Mouse (Mus musculus) erythroblast, embryonic 14.5 days (primary cell): ENCODE results near the gene Trpd52l3. TPM values are rescaled to one million over a fixed set of nuclear protein-coding genes. Genes with fewer than 3 reads are reported as not detected.
"Not testable (repeated sequence)": the region's sequence is repeated elsewhere in the genome, so short reads cannot be mapped to it uniquely, and the experiment has no call there.

Experiments
- H3K27me3 ChIP-seq: 2 replicates; pipeline ENCODE4 v1.6.1; 2012; ENCODE audit warnings: inconsistent platforms; ENCODE audit not compliant: control insufficient read depth
- H3K36me3 ChIP-seq: 2 replicates; pipeline ENCODE4 v1.6.1; 2012; ENCODE audit warnings: mild to moderate bottlenecking, inconsistent platforms; ENCODE audit not compliant: control insufficient read depth
- H3K4me1 ChIP-seq: 2 replicates; pipeline ENCODE4 v1.6.1; 2012; ENCODE audit warnings: inconsistent platforms; ENCODE audit not compliant: control insufficient read depth
- H3K4me3 ChIP-seq: replicated peaks from 2 replicates; pipeline ENCODE3; 2012; ENCODE audit warnings: moderate library complexity, mild to moderate bottlenecking, inconsistent platforms
- H3K9me3 ChIP-seq: 2 replicates; pipeline ENCODE4 v1.6.1; 2012; ENCODE audit warnings: low read length, inconsistent platforms, mixed read lengths; ENCODE audit not compliant: control insufficient read depth
- GATA1 ChIP-seq: IDR thresholded peaks from 2 replicates; pipeline ENCODE4 v1.6.1; 2012; ENCODE audit warnings: low read length, inconsistent platforms, mixed read lengths
- TAL1 ChIP-seq: IDR thresholded peaks from 3 replicates; pipeline ENCODE4 v1.6.1; 2012; ENCODE audit warnings: low read length, inconsistent platforms, mixed read lengths
- polyA plus RNA-seq: library from polyadenylated mRNA; stranded (reverse); fragments of >175 nt; gene quantifications from 2 replicates; pipeline ENCODE4 v1.2.3, GENCODE M21; 2012

The Trpd52l3 gene
- polyA plus RNA-seq, 1 experiment, result not detected

DNA sequence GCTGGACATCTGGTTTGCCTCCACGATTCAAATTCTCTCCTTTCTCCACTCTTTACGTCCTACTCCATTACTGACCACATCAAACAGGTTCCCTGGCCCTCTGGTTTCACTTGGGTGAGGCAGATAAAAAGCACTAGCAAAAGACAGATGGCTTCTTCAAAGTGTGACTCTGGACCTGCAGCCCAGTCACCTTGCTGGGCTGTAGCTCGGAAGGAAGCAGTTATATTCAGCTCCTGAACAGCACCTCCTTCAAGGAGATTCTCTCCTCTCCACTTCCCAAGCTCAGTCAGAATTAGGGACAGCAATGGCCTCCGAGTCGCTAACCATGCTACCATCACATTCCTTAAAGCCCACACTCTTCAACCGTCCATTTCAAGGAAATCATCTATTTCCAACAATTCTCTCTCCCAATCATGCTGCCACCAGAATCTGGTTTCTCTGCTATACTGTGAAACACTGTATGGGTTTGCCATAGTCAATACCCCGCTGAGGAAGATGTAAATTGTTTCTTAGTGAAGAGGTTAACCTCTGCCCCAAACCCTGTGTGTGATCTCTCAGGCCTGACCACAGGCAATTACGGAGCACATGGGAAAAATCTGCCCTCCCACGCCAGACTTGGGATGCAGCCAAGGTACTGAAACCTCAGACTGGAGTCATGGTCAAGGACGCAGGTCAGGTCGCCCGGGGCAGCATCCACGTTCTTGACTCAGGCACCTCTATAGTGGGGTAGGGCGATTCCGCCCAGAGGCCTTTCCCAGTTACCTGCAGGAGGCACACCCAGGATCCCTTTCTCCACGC lies 19.2 kb upstream of the Trpd52l3 start:
- H3K4me1 ChIP-seq, result no peaks in the 10 kb centered on the region
- H3K27me3 ChIP-seq, result no peaks in the 10 kb centered on the region
- TF ChIP-seq GATA1, result no peak
- TF ChIP-seq TAL1, result no peak
- no peaks in the 10 kb centered on the region for H3K36me3 ChIP-seq
- H3K9me3 ChIP-seq, result no peaks in the 10 kb centered on the region
- H3K4me3 ChIP-seq, result no peak overlapping the region

DNA sequence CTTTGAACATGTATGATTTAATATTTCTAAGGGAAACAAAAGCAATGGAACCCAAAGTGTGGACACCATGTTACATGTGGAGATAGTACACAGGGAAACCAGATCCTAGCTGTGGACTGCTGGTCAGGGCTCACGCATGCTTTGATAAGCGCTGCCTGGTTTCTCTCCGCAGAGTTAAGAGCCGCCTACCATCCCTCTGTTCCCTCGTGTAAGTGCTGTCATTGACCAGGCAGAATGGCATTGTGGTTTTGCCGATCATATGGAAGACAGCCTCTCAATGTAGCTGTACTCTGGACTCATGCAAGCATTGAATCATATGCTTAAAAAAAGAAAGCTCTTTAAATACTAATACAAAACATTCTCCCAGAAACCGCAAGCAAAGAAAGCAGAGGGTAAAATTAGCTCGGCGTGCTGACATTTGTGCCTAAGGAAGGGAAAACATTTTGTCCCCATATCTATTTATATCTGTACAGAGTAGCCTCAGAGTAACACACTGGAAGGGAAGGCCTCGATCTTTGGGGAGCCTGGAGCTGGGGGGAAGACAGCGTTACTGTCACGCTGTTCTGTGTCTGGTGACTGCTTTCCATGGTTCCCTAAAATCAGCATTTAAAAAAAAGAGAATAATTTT lies 17.0 kb upstream of the Trpd52l3 start:
- Histone ChIP-seq H3K4me3 (no peak overlapping the region), H3K36me3 (no peaks in the 10 kb centered on the region), H3K9me3 (no peaks in the 10 kb centered on the region), H3K27me3 (no peaks in the 10 kb centered on the region), H3K4me1 (no peaks in the 10 kb centered on the region)
- TF ChIP-seq GATA1 (no peak), TAL1 (no peak)

DNA sequence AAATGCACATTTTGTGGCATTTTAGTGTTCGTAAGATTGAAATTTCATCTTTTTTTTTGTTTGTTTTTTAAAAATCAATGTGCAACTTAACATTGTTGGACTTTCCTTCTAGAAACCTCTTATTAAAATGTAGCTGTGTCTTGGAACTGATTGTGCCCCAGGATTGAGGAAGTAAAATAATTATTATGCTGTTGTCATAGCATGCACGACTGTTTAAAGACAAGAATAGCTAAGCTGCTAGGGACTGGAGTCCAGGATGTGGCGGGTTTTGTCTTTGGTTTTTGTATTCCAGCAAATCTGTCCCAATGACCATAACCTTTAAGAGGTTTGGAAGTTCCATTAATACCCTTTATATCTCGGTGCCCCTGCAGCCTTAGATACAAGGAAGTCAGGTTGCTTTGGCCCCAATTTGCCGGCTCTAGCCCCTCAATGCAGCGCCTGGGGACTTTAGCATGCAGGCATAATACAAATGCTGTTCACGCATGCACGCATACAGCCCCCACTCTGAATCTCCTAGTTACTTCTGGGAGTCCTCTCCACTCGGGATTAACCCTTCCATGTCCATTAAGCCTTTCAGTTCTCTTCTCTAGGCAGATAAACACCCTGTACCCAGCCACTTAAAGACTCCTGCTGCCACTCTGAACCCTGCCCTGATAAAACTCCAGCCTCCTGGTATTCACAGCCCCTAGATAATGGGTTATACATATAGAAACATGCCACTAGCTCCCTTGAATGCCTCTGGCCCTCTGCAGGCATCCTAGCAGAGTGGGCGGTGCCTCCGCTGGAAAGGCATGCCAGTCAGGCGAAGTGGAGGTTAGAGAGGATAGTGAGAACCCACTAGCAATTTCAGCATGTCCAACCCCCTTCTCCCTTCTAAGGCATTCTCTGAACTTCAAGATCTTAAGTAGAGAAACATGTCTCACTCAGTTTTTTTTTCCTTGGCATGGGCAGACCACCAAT lies 2.9 kb upstream of the Trpd52l3 start:
- no peaks in the 10 kb centered on the region for H3K27me3 ChIP-seq
- H3K9me3 ChIP-seq, result no peaks in the 10 kb centered on the region
- no peaks in the 10 kb centered on the region for H3K36me3 ChIP-seq
- H3K4me1 ChIP-seq, result no peaks in the 10 kb centered on the region
- TF ChIP-seq TAL1 (no peak), GATA1 (no peak)
- H3K4me3 ChIP-seq, result no peak overlapping the region

DNA sequence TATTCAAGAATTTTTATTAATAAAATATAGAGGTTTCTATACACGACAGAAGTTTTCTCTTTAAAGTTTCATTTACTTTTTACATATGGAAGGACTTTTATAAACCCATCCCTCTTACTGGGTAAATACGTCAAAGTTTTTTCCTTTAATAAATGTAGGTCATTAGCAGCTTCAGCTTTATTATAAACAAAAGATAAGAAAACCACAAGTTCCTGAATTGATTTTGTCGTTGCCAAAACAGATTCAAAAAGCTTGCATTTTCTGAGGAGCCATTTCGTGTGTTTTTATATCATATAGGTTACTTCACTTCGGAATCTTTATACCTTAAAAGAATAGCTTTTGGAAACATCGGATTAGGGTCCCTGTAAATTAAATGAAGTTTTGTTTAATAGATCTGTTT lies 2.0 kb upstream of the Trpd52l3 start:
- Histone ChIP-seq H3K27me3 (no peaks in the 10 kb centered on the region), H3K4me3 (no peak overlapping the region), H3K9me3 (no peaks in the 10 kb centered on the region), H3K4me1 (no peaks in the 10 kb centered on the region), H3K36me3 (no peaks in the 10 kb centered on the region)
- TF ChIP-seq GATA1 (no peak), TAL1 (no peak)

DNA sequence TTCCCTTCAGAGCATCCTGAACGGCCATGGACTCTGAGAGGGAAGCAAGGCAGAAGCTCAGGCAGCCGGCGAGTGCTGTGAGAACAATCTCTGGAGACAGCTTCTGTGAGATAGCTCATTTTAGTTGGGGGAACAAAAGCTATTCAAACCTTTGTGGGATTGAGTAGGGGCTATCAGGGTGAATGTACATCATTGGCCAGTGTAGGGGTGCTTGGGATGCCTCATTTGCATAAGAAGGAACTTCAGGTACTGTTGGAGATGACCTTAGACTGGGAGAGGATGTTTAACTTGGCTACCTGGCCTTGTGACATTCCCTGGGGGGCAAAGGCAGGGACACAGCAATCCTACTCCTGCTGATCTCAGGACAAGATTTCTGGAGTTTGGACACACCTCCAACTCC lies 2.8 kb downstream of the Trpd52l3 start:
- TF ChIP-seq TAL1 (no peak), GATA1 (no peak)
- Histone ChIP-seq H3K27me3 (peaks cover 8% of the 10 kb centered on the region), H3K4me1 (no peaks in the 10 kb centered on the region), H3K36me3 (no peaks in the 10 kb centered on the region), H3K4me3 (no peak overlapping the region), H3K9me3 (no peaks in the 10 kb centered on the region)

DNA sequence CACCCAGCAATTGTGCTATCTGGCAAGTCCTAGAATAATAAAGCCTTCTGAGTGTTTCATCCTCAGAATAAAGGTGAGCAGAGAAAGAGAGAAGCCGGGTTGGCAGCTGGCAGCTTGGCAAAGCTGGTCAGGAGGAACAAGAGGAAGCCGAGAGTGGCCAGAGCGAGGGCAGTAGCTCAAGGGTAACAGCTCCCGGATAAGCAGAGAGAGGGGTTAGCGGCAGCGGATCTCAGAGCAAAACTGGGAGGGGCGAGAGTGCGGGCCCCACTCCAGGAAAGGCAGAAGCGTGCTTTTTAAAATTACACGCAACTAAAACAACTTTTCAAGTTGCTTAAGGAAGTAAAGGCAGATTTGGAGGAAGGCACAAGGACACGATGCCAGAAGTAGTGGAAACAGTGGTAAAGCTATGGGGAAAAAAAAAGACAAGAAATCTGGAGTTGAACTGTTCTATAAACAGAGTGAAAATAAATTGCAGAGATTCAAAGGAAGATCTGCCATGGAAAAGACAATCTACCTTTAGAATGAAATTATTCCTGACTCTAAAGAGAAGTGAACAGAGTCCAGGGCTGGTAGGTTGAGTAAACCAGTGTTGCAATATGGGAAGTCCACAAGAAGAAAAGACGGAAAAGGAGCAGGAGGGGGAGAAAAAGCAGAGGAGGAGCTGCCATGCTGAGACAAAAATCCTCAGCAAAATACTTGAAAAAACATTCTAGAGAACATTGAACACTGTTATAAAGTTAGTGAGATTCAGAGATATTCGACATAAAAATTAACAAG lies 7.1 kb downstream of the Trpd52l3 start:
- peaks cover 12% of the 10 kb centered on the region for H3K27me3 ChIP-seq
- no peaks in the 10 kb centered on the region for H3K36me3 ChIP-seq
- no peak for TF ChIP-seq GATA1
- peaks cover 4% of the 10 kb centered on the region; the same call in 1 of the 2 replicates for H3K4me1 ChIP-seq
- no peak overlapping the region for H3K4me3 ChIP-seq
- no peaks in the 10 kb centered on the region for H3K9me3 ChIP-seq

DNA sequence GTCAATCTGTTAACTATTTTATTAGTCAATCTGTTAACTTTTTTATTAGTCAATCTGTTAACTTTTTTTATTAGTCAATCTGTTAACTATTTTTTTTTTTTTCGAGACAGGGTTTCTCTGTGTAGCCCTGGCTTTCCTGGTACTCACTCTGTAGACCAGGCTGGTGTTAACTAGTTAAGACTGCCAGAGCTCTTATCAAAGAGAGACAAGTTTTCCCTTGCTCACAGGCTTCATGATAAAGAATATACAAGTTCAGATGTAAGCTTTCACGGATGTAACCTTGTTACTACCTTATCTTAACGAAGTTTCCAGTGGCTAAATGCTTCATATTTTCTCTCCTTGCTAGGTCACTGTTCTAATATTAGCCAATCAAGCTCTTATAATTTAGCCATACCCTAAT lies 10.7 kb downstream of the Trpd52l3 start:
- no peak overlapping the region for H3K4me3 ChIP-seq
- H3K9me3 ChIP-seq, result no peaks in the 10 kb centered on the region
- TF ChIP-seq TAL1 (no peak), GATA1 (no peak)
- H3K27me3 ChIP-seq, result peaks cover 14% of the 10 kb centered on the region
- no peaks in the 10 kb centered on the region for H3K36me3 ChIP-seq
- H3K4me1 ChIP-seq, result peaks cover 4% of the 10 kb centered on the region; the same call in 1 of the 2 replicates

DNA sequence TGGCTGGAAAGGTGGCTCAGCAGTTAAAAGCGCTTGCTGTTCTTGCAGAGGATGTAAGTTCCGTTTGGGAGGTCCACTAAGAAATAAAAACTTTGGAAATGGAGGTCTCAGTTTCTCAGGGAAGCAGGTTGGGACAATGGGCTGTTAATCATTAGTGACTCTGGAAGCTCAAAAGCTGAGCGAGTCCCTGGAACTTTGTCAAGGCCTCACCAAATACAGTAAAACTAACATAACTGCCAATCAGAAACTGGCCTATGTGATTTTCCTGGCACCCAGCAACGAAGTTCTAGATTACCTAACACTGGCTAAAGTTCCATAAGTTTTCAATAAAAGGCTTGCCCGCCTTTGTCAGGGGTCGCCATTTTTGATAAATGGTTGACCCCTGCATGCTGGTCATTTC lies 12.6 kb downstream of the Trpd52l3 start:
- TF ChIP-seq TAL1 (no peak), GATA1 (no peak)
- Histone ChIP-seq H3K4me1 (peaks cover 4% of the 10 kb centered on the region; the same call in 1 of the 2 replicates), H3K4me3 (no peak overlapping the region), H3K27me3 (peaks cover 6% of the 10 kb centered on the region), H3K36me3 (no peaks in the 10 kb centered on the region), H3K9me3 (no peaks in the 10 kb centered on the region)

DNA sequence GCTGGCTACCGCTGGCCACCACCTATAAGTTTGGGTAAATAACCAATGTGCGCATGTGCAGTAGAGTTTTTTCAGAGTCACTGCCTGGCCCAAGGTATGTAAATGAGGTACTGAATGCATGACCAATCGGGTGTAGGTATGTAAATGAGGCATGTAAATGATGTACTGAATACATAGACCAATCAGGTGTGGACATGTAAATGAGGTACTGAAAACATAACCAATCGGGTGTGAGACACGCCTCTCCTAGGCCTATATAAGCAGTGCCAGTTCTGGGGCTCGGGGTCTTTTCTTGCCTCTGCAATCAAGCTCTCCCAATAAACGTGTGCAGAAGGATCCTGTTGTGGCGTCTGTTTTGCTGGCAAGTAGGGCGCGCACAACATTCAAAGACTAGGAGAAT lies 19.8 kb downstream of the Trpd52l3 start:
- H3K36me3 ChIP-seq, H3K4me3 ChIP-seq, H3K9me3 ChIP-seq, H3K4me1 ChIP-seq, H3K27me3 ChIP-seq: not testable (repeated sequence)
